Mouse (Mus musculus) monocyte, adult 5-6 weeks (primary cell): ENCODE data around the gene Cox4i1. TPM values are rescaled to one million over a fixed set of nuclear protein-coding genes. Genes with fewer than 3 reads are reported as not detected.
A peak's percentile ranks its signal among the peaks of the same experiment; 100 is the strongest.

Experiments used
- ATAC-seq: fragments of 153-309, 156-312 bp; replicated peaks from 2 replicates; pipeline ENCODE4 v1.8.0; 2017; ENCODE audit warnings: mild to moderate bottlenecking; ENCODE audit not compliant: low TSS enrichment, insufficient number of reproducible peaks, severe bottlenecking, poor library complexity, low FRiP score
- total RNA-seq: library from RNA; stranded (forward); fragments of 200-1000, 200-491, 200-594 nt; gene quantifications from 3 replicates; pipeline ENCODE4 v1.2.3, GENCODE M21; 2017

The Cox4i1 gene
- 315 to 382 TPM (median 356 TPM) in 3 replicates for total RNA-seq

DNA sequence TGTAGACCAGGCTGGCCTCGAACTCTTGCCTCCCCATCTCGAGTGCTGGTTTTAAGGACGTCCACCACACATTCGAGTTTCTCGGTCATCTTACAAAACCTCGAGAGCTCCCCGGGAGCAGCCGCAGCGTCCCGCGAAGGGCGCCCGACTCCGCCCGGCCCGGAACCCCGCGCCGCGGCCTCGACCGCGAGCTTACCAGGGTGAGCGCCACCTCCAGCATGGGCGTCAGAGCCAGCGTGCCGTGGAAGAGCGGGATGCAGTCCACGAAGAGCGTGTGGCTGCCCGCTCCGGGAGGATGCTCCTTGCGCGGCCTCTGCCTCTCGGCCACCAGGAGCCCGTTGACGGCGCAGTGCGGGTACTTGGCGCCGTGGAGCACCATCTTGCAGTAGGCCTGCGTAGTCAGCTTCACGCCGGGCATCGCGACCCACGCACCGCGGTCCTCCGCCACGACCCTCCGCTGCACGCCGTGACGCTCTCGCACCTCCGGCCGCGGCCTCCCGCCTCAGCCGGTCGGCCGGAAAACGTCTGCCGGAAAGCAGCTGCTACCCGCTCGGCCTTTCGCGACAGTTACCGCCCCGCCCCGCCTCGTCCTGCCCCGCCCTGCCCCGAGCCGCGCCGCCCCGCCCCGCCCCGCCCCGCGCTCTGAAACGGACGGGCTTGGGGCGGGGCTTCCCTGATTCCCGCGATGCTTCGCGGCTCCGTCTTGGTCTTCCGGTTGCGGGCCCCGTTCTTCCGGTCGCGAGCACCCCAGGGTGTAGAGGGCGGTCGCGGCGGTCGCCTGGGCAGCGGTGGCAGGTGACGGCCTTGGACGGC is at the start of gene Cox4i1, which contains the start of gene Gm27021:
Gene Cox4i1, plus strand, starts transcription at position 662 of the 813 bp plus-strand sequence.
Gene Gm27021, minus strand, starts transcription at position 519 of the 813 bp plus-strand sequence.
- peak; percentile 67 for ATAC-seq

DNA sequence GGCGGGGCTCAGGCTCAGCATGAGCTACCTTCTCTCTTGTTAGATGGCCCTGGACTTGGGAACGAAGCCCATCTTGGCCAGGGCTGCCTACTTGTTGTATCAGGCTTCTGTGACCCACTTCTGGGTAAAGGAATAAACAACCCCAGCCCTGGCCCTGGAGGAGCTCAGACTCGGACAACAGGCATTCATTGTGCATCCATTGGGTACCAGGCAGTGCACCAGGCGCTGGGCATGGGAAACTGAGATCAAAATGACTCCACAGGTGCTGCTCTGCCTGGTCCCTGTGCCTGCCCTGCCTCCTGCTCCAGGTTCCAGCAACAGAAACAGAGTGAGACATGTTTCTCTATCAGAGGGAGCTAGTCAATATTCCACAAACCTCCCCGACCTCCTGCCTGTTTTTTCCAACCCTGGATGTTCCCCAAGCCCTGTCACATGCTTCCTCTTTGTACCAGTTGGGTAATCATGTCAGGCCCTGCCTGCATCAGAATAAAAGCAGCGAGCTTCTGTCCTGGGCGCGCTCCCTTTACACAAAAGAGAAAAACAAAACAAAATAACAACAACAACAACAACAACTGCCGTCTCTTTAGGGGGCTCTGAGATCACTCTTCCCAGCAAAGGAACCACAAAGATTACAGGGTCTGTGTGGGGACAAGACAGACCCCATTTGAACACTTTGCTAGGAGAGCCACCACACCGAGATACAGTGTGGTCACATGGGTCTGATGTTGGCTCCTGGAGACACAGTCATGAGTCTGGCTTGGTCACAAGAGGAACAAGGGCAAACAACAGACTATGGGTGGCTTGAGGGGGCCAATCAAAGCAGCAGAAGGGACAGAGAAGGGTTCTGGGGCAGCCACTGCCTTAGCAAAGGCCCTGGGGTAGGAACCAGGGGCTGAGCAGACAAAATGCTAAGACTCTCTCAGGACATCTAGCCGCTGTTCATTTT is 48.5 kb upstream of the Cox4i1 start:
- no peak for ATAC-seq

DNA sequence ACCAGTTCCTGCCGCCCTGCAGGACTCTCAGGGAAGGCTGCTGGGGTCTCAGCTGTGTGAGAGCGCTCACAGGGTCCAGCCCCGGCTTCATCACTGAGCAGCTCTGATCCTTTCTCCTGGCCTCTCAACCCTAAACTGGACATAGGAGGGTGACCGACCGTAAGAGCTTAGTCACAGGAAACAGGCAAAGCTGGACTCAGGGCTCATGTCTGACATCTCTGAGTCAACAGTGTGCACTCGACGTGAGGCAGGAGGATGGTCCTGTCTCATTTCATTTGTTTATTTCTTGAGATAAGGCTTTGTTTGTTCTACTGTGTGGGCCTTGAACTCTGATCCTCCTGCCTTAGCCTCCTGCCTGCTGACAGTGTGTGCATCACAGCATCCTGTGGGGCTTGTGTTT is 47.6 kb upstream of the Cox4i1 start:
- ATAC-seq, result no peak

DNA sequence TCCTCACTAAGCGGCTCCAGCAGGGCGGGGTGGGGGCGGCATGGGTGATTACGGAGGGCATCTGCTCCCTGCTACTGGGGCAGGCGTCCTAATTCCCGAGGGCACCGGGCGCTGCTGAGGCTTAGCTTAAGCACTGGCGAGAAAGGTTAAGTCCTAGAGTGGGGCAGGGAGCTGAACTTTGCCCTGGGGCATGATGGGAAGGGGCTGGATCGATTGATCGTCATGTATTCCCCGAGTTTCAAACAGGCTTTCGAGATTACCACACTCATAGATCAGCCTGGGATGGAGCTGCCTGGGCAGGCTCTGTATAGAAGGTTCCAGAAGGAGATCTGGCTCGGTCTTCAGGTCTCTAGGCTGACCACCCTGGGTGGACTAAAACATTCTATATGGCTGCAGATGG is 45.9 kb upstream of the Cox4i1 start:
- no peak for ATAC-seq

DNA sequence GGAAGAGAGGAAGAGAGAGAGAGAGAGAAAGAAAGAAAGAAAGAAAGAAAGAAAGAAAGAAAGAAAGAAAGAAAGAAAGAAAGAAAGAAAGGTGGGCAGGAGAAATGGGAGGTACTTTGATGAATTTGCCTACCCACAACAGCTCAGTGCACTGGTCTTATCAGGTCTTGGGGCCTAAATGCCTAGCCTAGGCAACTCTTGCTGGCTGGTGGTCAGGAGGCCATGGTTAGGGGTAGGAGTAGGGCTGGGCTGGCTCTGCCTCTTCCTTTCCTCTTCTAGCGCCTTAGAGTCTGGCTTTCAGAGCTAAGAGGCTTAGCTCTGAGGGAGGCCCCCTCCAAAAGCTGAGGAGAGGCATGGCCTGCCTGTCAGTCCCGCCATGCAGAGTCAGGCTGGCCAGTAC is 44.4 kb upstream of the Cox4i1 start:
- no peak for ATAC-seq

DNA sequence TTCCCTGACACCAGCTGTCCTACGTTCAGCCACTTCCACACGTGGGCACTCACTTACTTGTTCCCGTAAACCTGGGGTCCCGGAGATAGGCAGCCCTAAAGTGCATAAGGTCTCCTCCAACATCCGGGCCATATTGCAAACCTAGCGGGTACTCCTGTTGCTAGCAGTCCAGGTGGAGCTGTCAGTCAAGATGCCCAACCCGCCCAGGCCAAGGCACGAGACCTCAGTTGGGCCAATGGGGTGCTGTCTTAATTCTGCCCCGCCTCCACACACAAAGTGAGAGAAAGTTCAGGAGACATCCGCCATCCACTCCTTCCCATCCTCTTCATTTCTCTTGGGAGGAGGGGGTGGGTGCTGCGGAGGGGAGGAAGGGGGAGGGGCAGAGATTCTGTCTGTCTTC is 41.6 kb upstream of the Cox4i1 start:
- no peak for ATAC-seq

DNA sequence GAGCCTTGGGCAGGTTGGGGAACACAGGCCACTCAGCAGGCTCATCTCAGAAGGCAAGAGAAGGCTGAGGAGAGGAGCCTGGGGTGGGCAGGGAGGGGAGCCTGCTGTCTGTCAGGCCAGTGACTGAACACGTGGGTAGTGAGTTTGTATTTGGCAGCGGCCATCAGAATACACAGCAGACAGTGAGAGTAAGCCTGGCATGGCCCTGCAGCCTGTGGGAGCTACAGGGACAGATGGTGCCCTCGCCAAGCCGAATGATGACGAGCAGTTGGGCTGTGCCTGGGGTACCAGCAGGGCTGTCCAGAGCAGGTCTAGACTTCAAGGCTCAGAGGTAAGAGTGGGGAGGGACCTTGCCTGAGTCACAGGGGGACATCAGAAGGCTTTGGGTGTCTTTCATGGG is 40.7 kb upstream of the Cox4i1 start:
- no peak for ATAC-seq

DNA sequence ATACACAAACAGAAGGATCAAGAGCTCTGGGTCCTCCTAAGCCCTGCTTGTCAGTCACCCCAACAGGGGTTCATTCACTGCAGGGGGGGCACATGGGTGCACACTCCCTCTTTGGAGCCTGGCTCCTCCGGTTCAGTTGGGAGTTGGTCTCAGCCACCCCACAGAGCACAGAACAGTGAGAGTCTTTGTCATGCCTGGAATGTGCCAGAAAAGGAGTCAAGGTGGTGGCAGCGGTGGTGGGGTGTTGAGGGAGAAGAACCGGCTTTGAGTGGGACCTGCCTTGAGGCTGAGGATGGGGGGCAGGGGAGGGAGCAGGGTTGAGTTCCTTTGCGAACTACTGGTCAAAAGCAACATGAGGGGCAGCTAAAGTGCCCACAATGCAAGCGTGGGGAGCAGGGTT is 38.0 kb upstream of the Cox4i1 start:
- ATAC-seq, result no peak

DNA sequence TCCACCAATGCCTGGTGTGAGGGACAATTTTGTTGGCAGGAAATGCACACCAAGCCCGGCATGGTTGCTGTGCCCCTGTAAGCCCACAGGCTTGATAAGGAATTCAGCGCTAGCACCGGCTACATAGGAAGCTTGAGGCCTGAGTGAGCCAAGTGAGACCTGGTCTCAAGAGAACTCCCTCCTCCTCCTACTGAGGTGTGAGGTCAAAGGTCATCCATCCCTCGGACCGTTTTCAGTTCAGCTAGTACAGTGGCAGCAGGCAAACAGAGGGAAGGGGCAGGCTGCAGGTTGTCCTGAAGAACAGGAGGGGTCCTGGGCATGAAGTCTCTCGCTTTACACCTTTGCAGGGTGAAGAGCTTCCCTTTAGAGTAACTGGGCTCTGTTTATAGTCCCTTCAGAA is 37.2 kb upstream of the Cox4i1 start:
- ATAC-seq, result no peak

DNA sequence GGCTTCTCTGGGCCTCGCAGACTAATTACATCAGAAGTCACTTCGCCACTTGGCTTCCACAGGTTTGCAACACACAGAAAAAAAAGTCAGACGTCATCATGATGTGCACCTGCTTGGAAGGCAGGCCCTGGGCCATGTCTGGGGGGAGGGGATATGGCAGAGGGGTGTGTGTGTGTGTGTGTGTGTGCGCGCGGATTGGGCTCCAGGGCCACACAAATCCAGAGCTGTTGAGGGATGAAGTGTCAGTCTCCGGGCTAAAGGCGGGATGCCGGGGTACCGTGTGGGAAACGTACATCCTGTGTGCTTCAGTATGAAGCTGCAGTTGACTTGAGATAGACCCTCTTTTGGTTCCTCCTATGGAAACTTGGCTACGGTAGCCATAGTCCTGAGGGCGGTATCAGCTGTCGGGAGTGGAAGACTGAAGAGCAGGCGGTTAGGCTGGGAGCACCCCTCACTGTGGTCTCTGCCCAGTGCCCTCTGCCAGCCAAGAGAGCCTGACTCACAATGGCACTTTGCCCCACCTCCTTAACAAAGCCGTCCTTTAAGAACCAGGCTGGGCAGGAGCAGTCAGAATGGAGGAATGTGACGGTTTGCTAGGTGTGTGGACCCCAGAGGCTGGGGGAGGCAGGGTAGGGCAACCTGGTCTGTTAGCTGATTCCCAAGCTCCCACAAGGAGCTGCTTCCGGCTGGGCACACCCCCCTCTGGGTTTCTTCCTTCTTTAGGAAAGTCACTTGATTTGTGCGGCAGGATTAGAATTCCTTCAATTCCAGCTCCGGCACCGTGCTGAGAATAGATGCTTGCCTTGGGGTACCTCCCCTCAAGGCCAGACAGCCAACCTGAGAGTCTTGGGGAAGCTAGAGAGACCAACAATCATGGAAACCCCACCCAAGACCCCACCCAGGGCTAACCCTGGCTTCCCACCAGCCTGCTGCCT is 36.3 kb upstream of the Cox4i1 start:
- no peak for ATAC-seq

DNA sequence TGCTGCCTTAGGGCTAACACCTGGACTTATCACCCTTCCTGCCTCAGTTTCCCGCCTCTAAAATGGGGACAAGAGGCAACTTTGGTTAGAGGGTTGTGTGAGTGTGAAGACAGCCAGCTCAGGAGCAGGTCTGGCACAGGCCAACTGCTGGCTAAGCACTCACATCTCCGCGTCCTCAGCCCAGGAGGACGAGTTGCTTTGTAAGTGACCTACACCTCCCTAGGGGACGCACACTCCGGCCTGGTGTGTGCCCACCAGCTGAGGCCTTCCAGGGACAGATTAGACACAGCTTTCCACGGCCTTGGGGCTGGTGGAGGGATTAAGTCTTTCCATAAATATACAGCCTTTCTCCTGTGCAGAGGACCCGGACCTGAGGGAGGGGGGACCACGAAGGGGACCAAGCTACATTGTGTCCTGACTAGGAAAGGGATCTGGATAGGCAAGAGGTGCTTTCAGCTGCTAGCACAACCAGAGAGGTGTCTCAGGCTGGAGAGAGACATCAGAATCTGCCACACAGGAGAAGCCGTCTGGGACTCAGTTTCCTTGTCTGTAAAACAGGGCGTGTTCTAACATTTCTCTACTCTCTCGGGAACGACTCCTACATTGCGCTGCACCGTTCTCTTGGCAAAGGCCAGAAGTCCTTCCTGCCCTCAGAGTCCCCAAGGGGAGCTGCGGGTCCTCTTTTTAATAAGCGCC is 34.9 kb upstream of the Cox4i1 start:
- ATAC-seq, result no peak

DNA sequence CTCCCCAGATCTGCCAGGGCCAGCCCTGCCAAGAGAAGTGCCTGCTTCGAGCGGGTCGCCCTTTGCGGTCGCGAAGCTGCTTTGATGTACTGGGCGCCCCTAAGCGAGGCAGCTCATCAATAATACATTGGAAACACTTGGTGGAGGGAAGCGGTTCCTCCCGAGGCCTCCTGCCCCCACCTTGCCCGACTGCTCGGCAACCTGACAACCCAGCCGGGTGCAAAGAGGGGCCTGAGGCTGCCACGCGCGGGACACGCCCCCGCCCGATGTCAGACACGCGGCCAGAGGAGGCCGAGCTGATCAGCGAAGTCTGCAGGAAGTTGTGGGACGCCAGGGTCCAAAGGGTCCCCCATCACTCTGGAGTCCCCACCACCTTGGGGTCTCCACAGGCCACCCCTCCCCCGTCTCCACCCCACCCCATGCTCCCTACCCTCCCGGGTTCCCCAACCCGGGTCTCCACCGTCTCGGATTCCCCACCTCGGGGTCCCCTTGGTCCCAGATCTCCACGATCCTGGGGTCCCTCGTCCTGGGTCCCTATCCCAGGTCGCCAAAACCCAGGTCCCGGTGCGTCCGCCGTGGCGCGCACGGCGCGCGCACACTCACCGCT is 34.3 kb upstream of the Cox4i1 start:
- no peak for ATAC-seq

DNA sequence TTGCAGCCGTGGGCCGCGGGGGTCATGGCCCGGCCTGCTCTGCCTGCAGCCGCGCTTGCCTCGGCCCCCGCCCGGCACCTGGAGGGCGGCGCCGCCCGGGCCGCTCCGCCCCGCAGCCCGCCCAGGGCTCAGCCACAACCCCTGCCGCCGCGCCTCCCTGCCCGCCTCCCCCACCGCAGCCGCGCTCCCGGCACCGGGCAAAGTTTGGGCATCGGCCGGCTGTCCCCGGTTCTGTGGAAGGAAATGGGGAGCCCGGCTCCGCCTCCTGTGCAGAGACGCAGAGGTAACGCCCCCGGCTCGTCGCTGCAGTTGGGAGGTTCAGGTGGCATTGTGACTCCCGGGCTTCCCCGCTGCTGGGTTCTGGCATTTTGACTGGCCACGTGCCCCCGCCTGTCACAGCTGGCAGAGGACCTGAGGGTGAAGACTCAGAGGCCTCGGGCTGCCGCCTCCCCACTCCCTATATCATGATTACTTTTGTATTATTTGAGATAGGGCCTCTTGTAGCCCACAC is 33.6 kb upstream of the Cox4i1 start:
- ATAC-seq, result no peak

DNA sequence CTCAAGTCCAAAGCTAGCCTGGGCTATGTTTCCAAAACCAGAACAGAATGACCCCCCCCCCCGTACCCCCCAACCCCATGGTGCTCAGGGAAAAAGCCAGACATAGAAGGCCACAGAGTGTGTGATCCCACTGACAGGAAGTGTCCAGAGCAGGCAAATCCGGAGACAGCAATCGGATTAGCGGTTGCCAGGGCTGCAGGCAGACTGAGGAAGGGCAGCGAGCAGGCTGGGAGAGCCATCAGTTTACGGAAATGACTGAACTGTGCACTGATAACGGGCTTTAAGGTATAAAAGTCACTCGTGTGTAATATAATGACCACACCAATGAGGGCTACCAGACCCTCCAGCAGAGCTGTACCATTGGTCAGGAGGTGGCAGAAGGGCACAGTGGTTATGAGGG is 26.8 kb upstream of the Cox4i1 start:
- ATAC-seq, result no peak

DNA sequence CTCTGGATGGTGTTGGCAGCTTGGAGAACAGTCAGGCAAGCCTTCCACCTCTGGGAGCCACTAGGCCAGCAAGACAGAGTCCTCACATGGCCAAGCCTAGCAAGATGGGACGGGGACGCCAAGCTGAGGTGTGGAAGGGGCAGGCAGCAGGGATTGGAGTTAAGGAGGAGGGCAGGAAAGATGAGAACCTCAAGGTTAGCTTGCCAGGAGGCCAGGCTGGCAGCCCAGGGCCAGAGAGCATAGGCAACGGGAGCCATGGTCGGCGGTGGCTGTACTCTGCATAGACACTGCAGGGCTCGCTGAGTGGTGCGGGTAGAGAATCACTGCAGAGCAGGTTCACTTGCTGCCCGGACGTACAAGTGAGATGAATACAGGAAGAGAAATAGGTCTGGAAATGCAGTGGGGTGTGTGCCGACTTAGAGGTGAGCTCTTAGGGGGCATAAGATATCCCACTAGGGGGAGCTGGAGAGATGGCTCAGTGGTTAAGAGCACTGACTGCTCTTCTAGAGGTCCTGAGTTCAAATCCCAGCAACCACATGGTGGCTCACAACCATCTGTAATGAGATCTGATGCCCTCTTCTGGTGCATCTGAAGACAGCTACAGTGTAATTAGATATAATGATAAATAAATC is 25.9 kb upstream of the Cox4i1 start:
- ATAC-seq, result no peak

DNA sequence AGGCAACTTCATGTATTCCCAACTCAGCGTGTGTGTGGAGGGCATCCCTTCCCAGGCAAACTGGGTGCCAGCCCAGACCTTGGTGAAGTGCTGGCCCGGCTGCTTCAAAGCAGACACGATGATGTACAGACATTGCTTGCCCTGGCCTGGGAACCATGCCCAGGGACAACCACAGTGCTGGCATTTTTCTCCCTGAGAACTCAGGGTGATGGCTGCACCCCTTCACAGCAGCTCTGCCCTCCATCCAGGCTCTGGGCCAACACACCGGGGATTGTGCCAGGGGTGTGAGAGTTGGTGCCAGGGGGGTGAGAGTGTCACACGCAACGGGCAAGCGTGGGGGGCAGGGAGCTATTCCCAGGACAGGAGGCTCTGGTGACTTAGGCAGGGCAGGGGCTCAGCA is 23.4 kb upstream of the Cox4i1 start:
- no peak for ATAC-seq

DNA sequence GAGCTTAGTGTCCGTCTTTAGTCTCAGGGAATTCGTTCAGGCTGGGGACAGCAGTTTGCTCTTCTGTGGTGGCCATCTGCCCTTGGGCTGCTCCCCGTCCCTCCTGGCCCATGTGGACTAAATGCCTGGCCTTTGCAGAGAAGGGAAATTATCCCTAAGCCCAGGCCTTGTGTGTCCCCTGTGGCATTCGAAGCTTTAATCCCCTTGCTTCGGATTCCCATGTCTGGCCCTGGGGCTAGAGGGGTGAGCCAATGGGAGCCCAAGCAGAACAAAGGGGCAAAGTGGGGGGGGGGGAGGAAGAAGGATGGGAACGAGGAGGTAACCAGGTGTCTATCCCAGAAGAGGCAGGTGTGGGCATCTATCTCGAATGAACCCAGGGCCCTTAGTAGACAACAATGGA is 20.5 kb upstream of the Cox4i1 start, which contains the start of gene 1190005I06Rik:
Gene 1190005I06Rik, minus strand, starts transcription at position 101 of the 400 bp plus-strand sequence.
- ATAC-seq, result no peak
